Mouse (Mus musculus): ENCODE measurements at regions not wholly inside any gene's neighbourhood (a gene's known extent, or its start where the extent isn't known, plus 50 kb on each side); places are given as distances from the start of the nearest gene placed in this dataset.
A peak's percentile ranks its signal among the peaks of the same experiment; 100 is the strongest.

GRCm38 (mm10) chr15:59712077-59712752, 304.2 kb downstream of the 4933412E24Rik start:
- H3K36me3 ChIP-seq: no peaks in the 10 kb centered on the region
- no peak overlapping the region for H3K27ac ChIP-seq
- no peaks in the 10 kb centered on the region for H3K27me3 ChIP-seq
- H3K4me1 ChIP-seq (replicated peaks): peaks cover 6% of the 10 kb centered on the region
- ATAC-seq (ENCODE audit: low read depth) (no peak), DNase-seq (no peak)
- no peak overlapping the region for H3K9ac ChIP-seq
- WGBS (ENCODE audit: insufficient replicate concordance): 51% methylated on average over 5 of the region's 5 CpGs
- H3K4me3 ChIP-seq (replicated peaks): no peak overlapping the region
- no peak overlapping the region for H3K4me2 ChIP-seq
- no peaks in the 10 kb centered on the region for H3K9me3 ChIP-seq (replicated peaks)

- Histone ChIP-seq H3K4me1 (replicated peaks) (peaks cover 11% of the 10 kb centered on the region), H3K9ac (no peak overlapping the region), H3K9me3 (replicated peaks) (no peaks in the 10 kb centered on the region), H3K36me3 (no peaks in the 10 kb centered on the region), H3K4me3 (replicated peaks) (no peak overlapping the region), H3K4me2 (no peak overlapping the region), H3K27ac (no peak overlapping the region), H3K27me3 (no peaks in the 10 kb centered on the region)
- WGBS (ENCODE audit: insufficient replicate concordance): 63% methylated on average over 2 of the region's 2 CpGs
- DNase-seq: no peak
- ATAC-seq (ENCODE audit: low read depth): no peak
Measured at GRCm38 (mm10) chr15:59709925-59710324, 306.5 kb downstream of the 4933412E24Rik start.

GRCm38 (mm10) chr15:59708402-59708801, 308.0 kb downstream of the 4933412E24Rik start:
- DNase-seq: no peak
- H3K4me3 ChIP-seq (replicated peaks): no peak overlapping the region
- peak; percentile 59; the same call in 1 of the 2 replicates for ATAC-seq (ENCODE audit: low read depth)
- H3K4me2 ChIP-seq: no peak overlapping the region
- no peaks in the 10 kb centered on the region for H3K27me3 ChIP-seq
- no peaks in the 10 kb centered on the region for H3K9me3 ChIP-seq (replicated peaks)
- no peaks in the 10 kb centered on the region for H3K36me3 ChIP-seq
- no peak overlapping the region for H3K9ac ChIP-seq
- H3K4me1 ChIP-seq (replicated peaks): peaks cover 7% of the 10 kb centered on the region
- H3K27ac ChIP-seq: no peak overlapping the region

- DNase-seq (no peak), ATAC-seq (ENCODE audit: low read depth) (peak; percentile 51)
- WGBS (ENCODE audit: insufficient replicate concordance): 68% methylated on average over 8 of the region's 8 CpGs
- H3K4me2 ChIP-seq: no peak overlapping the region
- no peaks in the 10 kb centered on the region for H3K36me3 ChIP-seq
- peaks cover 7% of the 10 kb centered on the region for H3K4me1 ChIP-seq (replicated peaks)
- no peaks in the 10 kb centered on the region for H3K9me3 ChIP-seq (replicated peaks)
- no peak overlapping the region for H3K9ac ChIP-seq
- H3K4me3 ChIP-seq (replicated peaks): no peak overlapping the region
- no peaks in the 10 kb centered on the region for H3K27me3 ChIP-seq
- H3K27ac ChIP-seq: peak overlapping the region; percentile 66
Measured at GRCm38 (mm10) chr15:59707081-59707480, 309.3 kb downstream of the 4933412E24Rik start.

All from liver, embryonic 13.5 days (tissue).